Mouse (Mus musculus) spleen, adult 12 weeks (tissue): ENCODE measurements around the gene Gm3633.
"Not testable (repeated sequence)": the region's sequence is repeated elsewhere in the genome, so short reads cannot be mapped to it uniquely, and the experiment has no call there.

Experiments used
- DNase-seq: peaks from one replicate; pipeline ENCODE4 v3.0.0; 2022; ENCODE audit warnings: low spot score

Gene Gm3633

DNA sequence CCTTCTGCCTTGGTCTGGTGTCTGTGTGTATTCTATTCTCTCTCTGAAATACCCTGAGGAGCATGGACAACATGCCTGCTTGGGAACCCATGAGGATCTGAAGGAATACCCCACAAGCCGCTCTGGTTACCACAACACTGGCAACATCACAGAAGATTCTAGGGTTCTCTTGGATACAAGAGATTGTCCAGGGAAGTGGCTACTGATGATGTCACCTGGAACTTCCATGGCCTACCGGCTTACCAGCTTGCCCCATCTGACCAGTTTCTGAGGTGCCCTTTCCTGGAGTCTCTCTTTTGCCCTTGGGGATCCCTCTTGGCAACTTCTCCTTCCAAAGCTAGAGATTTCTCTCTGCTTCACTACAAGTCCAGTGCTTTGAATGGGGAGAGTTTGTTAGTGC lies at the start of gene Gm3633:
Gene Gm3633, minus strand, starts transcription at position 101 of the 400 bp plus-strand sequence.
- DNase-seq: not testable (repeated sequence)

DNA sequence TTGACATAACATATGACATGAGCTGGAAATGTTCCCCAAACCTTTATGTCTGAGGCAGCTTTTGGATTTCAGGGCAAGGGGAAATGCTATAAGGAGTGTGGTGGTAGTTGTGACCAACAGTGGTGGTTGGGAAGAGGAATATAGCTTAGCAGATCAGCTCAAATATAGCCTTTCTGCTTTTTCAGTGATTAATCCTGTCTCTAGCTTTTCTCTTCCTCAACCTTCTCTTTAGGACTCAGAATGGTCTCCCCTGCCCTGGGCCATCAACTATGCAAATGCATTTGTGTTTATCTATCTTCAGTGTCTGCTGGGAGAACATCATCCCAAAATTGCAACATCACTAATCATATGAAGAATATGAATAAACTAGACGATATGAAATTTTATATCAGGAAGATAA lies 13.9 kb upstream of the Gm3633 start, which contains the start of gene Gm10378:
Gene Gm10378, plus strand, starts transcription at position 301 of the 400 bp plus-strand sequence.
- not testable (repeated sequence) for DNase-seq

DNA sequence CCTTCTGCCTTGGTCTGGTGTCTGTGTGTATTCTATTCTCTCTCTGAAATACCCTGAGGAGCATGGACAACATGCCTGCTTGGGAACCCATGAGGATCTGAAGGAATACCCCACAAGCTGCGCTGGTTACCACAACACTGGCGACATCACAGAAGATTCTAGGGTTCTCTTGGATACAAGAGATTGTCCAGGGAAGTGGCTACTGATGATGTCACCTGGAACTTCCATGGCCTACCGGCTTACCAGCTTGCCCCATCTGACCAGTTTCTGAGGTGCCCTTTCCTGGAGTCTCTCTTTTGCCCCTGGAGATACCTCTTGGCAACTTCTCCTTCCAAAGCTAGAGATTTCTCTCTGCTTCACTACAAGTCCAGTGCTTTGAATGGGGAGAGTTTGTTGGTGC lies 41.9 kb downstream of the Gm3633 start, which contains the start of gene Gm17124:
Gene Gm17124, minus strand, starts transcription at position 101 of the 400 bp plus-strand sequence.
- DNase-seq: not testable (repeated sequence)
